Mouse (Mus musculus) MEL (cell line): ENCODE data around the gene Aldh3b2. TPM values are rescaled to one million over a fixed set of nuclear protein-coding genes. Genes with fewer than 3 reads are reported as not detected.
A peak's percentile ranks its signal among the peaks of the same experiment; 100 is the strongest.

Experiments
- DNase-seq: peaks from one replicate; pipeline ENCODE4 v3.0.0; 2011; ENCODE audit warnings: low read depth, low spot score
- H3K27ac ChIP-seq: 2 replicates; pipeline ENCODE4 v1.5.1; 2012; ENCODE audit warnings: low read depth, mild to moderate bottlenecking, control low read depth, low read length, moderate library complexity; ENCODE audit not compliant: control insufficient read depth
- H3K27me3 ChIP-seq, 2 experiments: fragments of 150-350 bp in 1 of 2; sonication (generic) in 1 of 2; 2 replicates each; pipeline ENCODE4 v1.6.1; 2012; ENCODE audit warnings: low read length in 2 of 2, mild to moderate bottlenecking in 2 of 2, improper control_type of control experiment in 1 of 2, moderate library complexity in 1 of 2; ENCODE audit not compliant: insufficient read depth in 2 of 2, control insufficient read depth in 1 of 2
- H3K36me3 ChIP-seq, 2 experiments: 2 replicates each; pipeline ENCODE4 v1.6.1; 2012 to 2014; ENCODE audit warnings: low read length in 2 of 2, improper control_type of control experiment in 1 of 2, inconsistent platforms in 1 of 2, mild to moderate bottlenecking in 1 of 2; ENCODE audit not compliant: insufficient read depth in 2 of 2, control insufficient read depth in 1 of 2
- H3K4me1 ChIP-seq, 2 experiments: fragments of 150-350 bp in 1 of 2; sonication (generic) in 1 of 2; 2 replicates each; pipeline ENCODE4 v1.6.1; 2012; ENCODE audit warnings: low read length in 2 of 2, improper control_type of control experiment in 1 of 2, mild to moderate bottlenecking in 1 of 2; ENCODE audit not compliant: insufficient read depth in 2 of 2, control insufficient read depth in 1 of 2
- H3K4me3 ChIP-seq, 2 experiments: fragments of 150-350 bp in 1 of 2; sonication (generic) in 1 of 2; 2 replicates each; pipeline ENCODE4 v1.5.1; 2012; ENCODE audit warnings: low read depth in 2 of 2, low read length in 2 of 2, mild to moderate bottlenecking in 2 of 2, moderate library complexity in 2 of 2, control low read depth in 1 of 2, improper control_type of control experiment in 1 of 2; ENCODE audit not compliant: control insufficient read depth in 1 of 2, insufficient read depth in 1 of 2
- H3K79me2 ChIP-seq: 2 replicates; pipeline ENCODE4 v1.6.1; 2012; ENCODE audit warnings: mild to moderate bottlenecking, low read length, moderate library complexity; ENCODE audit not compliant: control insufficient read depth, poor library complexity, insufficient read depth
- H3K9ac ChIP-seq: 2 replicates; pipeline ENCODE4 v1.6.1; 2012; ENCODE audit warnings: low read depth, mild to moderate bottlenecking, control low read depth, low read length, moderate library complexity; ENCODE audit not compliant: control insufficient read depth, poor library complexity, severe bottlenecking
- H3K9me3 ChIP-seq: fragments of 150-350 bp; sonication (generic); replicated peaks from 2 replicates; pipeline ENCODE4 v1.6.1; 2012; ENCODE audit warnings: mild to moderate bottlenecking, low read length, improper control_type of control experiment, moderate library complexity; ENCODE audit not compliant: insufficient read depth
- BHLHE40 ChIP-seq: IDR thresholded peaks from 2 replicates; pipeline ENCODE4 v1.6.1; 2012; ENCODE audit warnings: low read depth, mild to moderate bottlenecking, inconsistent platforms, low read length, improper control_type of control experiment, borderline replicate concordance
- CHD1 ChIP-seq: IDR thresholded peaks from 2 replicates; pipeline ENCODE4 v1.6.1; 2012; ENCODE audit warnings: low read depth, mild to moderate bottlenecking, inconsistent platforms, low read length, improper control_type of control experiment
- CTCF ChIP-seq, 3 experiments: IDR thresholded peaks in 2 of 3; conservative IDR thresholded peaks in 1 of 3; 2 replicates each; pipeline ENCODE4 v1.5.1; 2011 to 2012; ENCODE audit warnings: low read length in 3 of 3, low read depth in 2 of 3, mild to moderate bottlenecking in 2 of 3, improper control_type of control experiment in 1 of 3, inconsistent platforms in 1 of 3, mixed read lengths in 1 of 3, moderate library complexity in 1 of 3; ENCODE audit not compliant: control insufficient read depth in 1 of 3, insufficient read depth in 1 of 3, poor library complexity in 1 of 3, severe bottlenecking in 1 of 3
- E2F4 ChIP-seq: IDR thresholded peaks from 2 replicates; pipeline ENCODE4 v1.6.1; 2011; ENCODE audit warnings: low read depth, low read length, improper control_type of control experiment, borderline replicate concordance
- ELF1 ChIP-seq: IDR thresholded peaks from 2 replicates; pipeline ENCODE4 v1.6.1; 2014; ENCODE audit warnings: low read depth, mild to moderate bottlenecking, inconsistent platforms, low read length, improper control_type of control experiment, moderate library complexity
- EP300 ChIP-seq, 2 experiments: IDR thresholded peaks; 2 replicates each; pipeline ENCODE4 v1.6.1; 2011; ENCODE audit warnings: improper control_type of control experiment in 2 of 2, low read length in 2 of 2, low read depth in 1 of 2, mild to moderate bottlenecking in 1 of 2
- ETS1 ChIP-seq: IDR thresholded peaks from 2 replicates; pipeline ENCODE4 v1.6.1; 2012; ENCODE audit warnings: low read depth, mild to moderate bottlenecking, inconsistent platforms, low read length, improper control_type of control experiment, moderate library complexity
- GATA1 ChIP-seq: IDR thresholded peaks from 2 replicates; pipeline ENCODE4 v1.6.1; 2011; ENCODE audit warnings: low read depth, low read length, improper control_type of control experiment
- KAT2A ChIP-seq: conservative IDR thresholded peaks from 2 replicates; pipeline ENCODE4 v1.6.1; 2012; ENCODE audit warnings: low read depth, low read length, improper control_type of control experiment, inconsistent platforms
- MAFK ChIP-seq: IDR thresholded peaks from 2 replicates; pipeline ENCODE4 v1.6.1; 2011; ENCODE audit warnings: low read depth, mild to moderate bottlenecking, low read length, improper control_type of control experiment, borderline replicate concordance
- MAX ChIP-seq: IDR thresholded peaks from 2 replicates; pipeline ENCODE4 v1.6.1; 2011; ENCODE audit warnings: low read length, improper control_type of control experiment
- MAZ ChIP-seq: IDR thresholded peaks from 2 replicates; pipeline ENCODE4 v1.6.1; 2012; ENCODE audit warnings: low read depth, mild to moderate bottlenecking, inconsistent platforms, low read length, improper control_type of control experiment
- MEF2A ChIP-seq: IDR thresholded peaks from 2 replicates; pipeline ENCODE4 v1.6.1; 2014; ENCODE audit warnings: low read depth, mild to moderate bottlenecking, inconsistent platforms, low read length, improper control_type of control experiment; ENCODE audit not compliant: poor library complexity, insufficient replicate concordance, severe bottlenecking; ENCODE audit errors: extremely low read depth
- MXI1 ChIP-seq: IDR thresholded peaks from 2 replicates; pipeline ENCODE4 v1.6.1; 2011; ENCODE audit warnings: mild to moderate bottlenecking, low read depth, low read length, improper control_type of control experiment
- MYB ChIP-seq: IDR thresholded peaks from 2 replicates; pipeline ENCODE4 v1.6.1; 2011; ENCODE audit warnings: mild to moderate bottlenecking, low read depth, low read length, improper control_type of control experiment
- MYC ChIP-seq: IDR thresholded peaks from 2 replicates; pipeline ENCODE4 v1.6.1; 2011; ENCODE audit warnings: low read depth, mild to moderate bottlenecking, low read length, improper control_type of control experiment, moderate library complexity
- NELFE ChIP-seq: IDR thresholded peaks from 2 replicates; pipeline ENCODE4 v1.6.1; 2011; ENCODE audit warnings: low read depth, low read length, improper control_type of control experiment
- NRF1 ChIP-seq: IDR thresholded peaks from 2 replicates; pipeline ENCODE4 v1.6.1; 2014; ENCODE audit warnings: low read depth, mild to moderate bottlenecking, inconsistent platforms, low read length, improper control_type of control experiment, moderate library complexity; ENCODE audit not compliant: poor library complexity, insufficient read depth, severe bottlenecking
- POLR2AphosphoS2 ChIP-seq: IDR thresholded peaks from 2 replicates; pipeline ENCODE4 v1.6.1; 2011; ENCODE audit warnings: low read length, improper control_type of control experiment
- POLR2AphosphoS5 ChIP-seq: IDR thresholded peaks from 2 replicates; pipeline ENCODE4 v1.6.1; 2012; ENCODE audit warnings: low read depth, borderline replicate concordance, mild to moderate bottlenecking, inconsistent platforms, low read length, moderate library complexity, mixed read lengths
- SIN3A ChIP-seq: IDR thresholded peaks from 2 replicates; pipeline ENCODE4 v1.6.1; 2012; ENCODE audit warnings: low read length, improper control_type of control experiment, inconsistent platforms
- SMC3 ChIP-seq: IDR thresholded peaks from 2 replicates; pipeline ENCODE4 v1.6.1; 2011; ENCODE audit warnings: low read depth, low read length, improper control_type of control experiment
- TBP ChIP-seq: IDR thresholded peaks from 2 replicates; pipeline ENCODE4 v1.8.0; 2011; ENCODE audit warnings: low read depth, low read length, improper control_type of control experiment
- TCF12 ChIP-seq: IDR thresholded peaks from 2 replicates; pipeline ENCODE4 v1.6.1; 2014; ENCODE audit warnings: low read depth, mild to moderate bottlenecking, inconsistent platforms, low read length, improper control_type of control experiment, moderate library complexity
- UBTF ChIP-seq: IDR thresholded peaks from 2 replicates; pipeline ENCODE4 v1.6.1; 2012; ENCODE audit warnings: low read depth, mild to moderate bottlenecking, inconsistent platforms, low read length, improper control_type of control experiment, moderate library complexity, borderline replicate concordance; ENCODE audit not compliant: insufficient read depth
- ZMIZ1 ChIP-seq: IDR thresholded peaks from 2 replicates; pipeline ENCODE4 v1.6.1; 2012; ENCODE audit warnings: low read depth, mild to moderate bottlenecking, inconsistent platforms, low read length, improper control_type of control experiment, moderate library complexity
- ZNF384 ChIP-seq: IDR thresholded peaks from 2 replicates; pipeline ENCODE4 v1.6.1; 2012; ENCODE audit warnings: low read depth, mild to moderate bottlenecking, inconsistent platforms, low read length, improper control_type of control experiment
- polyA plus RNA-seq, 2 experiments: library from polyadenylated mRNA; stranded (reverse) in 1 of 2; unstranded in 1 of 2; fragments of >175 nt in 1 of 2; fragments of >200 nt in 1 of 2; gene quantifications; 2 replicates each; pipeline versions ENCODE4 v1.2.1 to v1.2.4; 2012; ENCODE audit warnings: low replicate concordance in 2 of 2, low read depth in 1 of 2; ENCODE audit not compliant: insufficient read length in 2 of 2, insufficient read depth in 1 of 2, missing spikeins in 1 of 2
- total RNA-seq: library from RNA; depleted of rRNA; stranded (reverse); fragments of 300-350 nt; gene quantifications from 2 replicates; pipeline ENCODE4 v1.2.3, GENCODE M21; 2012

The Aldh3b2 gene
- total and polyA plus RNA-seq, 3 experiments = not detected

- no peak for TF ChIP-seq POLR2AphosphoS5
- no peak for TF ChIP-seq TCF12
- no peak for TF ChIP-seq POLR2AphosphoS2
- no peak for TF ChIP-seq E2F4
- TF ChIP-seq KAT2A = no peak
- no peak for TF ChIP-seq SMC3
- no peak for TF ChIP-seq MAX
- no peak for TF ChIP-seq EP300 (IDR thresholded peaks at IDR 0.05; ENCODE audit: low read depth in 1 of 2, low read length in 2 of 2)
- TF ChIP-seq NRF1 = no peak
- no peak for TF ChIP-seq CHD1
- no peak for TF ChIP-seq BHLHE40
- TF ChIP-seq UBTF = no peak
- TF ChIP-seq, all 39 proteins: peak for 0
- peak; percentile 64 for DNase-seq
Observed at GRCm38 (mm10) chr19:3999121-3999730, 27.1 kb downstream of the Aldh3b2 start.

GRCm38 (mm10) chr19:4000119-4000900 is 28.2 kb downstream of the Aldh3b2 start, which contains the start of the genes Nudt8 and Gm49405:
Gene Nudt8, plus strand, starts transcription at chr19:4000580.
Gene Gm49405, plus strand, starts transcription at chr19:4000626.
- H3K79me2 ChIP-seq = peaks cover 1% of the 10 kb centered on the region; the same call in 1 of the 2 replicates
- H3K27ac ChIP-seq = peak within 1 kb of the TSS; percentile 88
- peak within 1 kb of the TSS; percentile 90 for H3K9ac ChIP-seq
- DNase-seq = peak; percentile 99
- H3K4me3 ChIP-seq = peak within 1 kb of the TSS; percentile 80
- H3K9me3 ChIP-seq = no peaks in the 10 kb centered on the region
- H3K36me3 ChIP-seq = peaks cover 0 to 6% of the 10 kb centered on the region in 2 experiments; a peak in 2 of 4 replicates
- peaks cover 0 to 15% of the 10 kb centered on the region in 2 experiments; a peak in 2 of 4 replicates for H3K4me1 ChIP-seq
- H3K27me3 ChIP-seq = no peaks in the 10 kb centered on the region; a peak in 1 of 4 replicates
- TF ChIP-seq MYB (no peak), MAZ (0 out of 2 replicates have a peak, but pooled peaks have one; percentile 33), ZMIZ1 (peak; percentile 73; the same call in 1 of the 2 replicates), ZNF384 (no peak), EP300 (IDR thresholded peaks at IDR 0.05; ENCODE audit: low read depth in 1 of 2, low read length in 2 of 2) (peak in 1 of 2 experiments; percentile 9; a peak in 1 of 4 replicates), NELFE (peak; percentile 94), ELF1 (peak; percentile 67), GATA1 (no peak), MXI1 (peak; percentile 56; the same call in 1 of the 2 replicates), MEF2A (no peak), ETS1 (peak; percentile 17; the same call in 1 of the 2 replicates), CTCF (IDR thresholded peaks at IDR 0.05 in 2 of 3, conservative IDR thresholded peaks at IDR 0.05 in 1 of 3; ENCODE audit: control insufficient read depth in 1 of 3, insufficient read depth in 1 of 3, low read depth in 2 of 3, low read length in 3 of 3, poor library complexity in 1 of 3, severe bottlenecking in 1 of 3) (peak; percentile 66 to 84 (median 72)), MAFK (no peak), POLR2AphosphoS5 (0 out of 2 replicates have a peak, but pooled peaks have one; percentile 62), SIN3A (peak; percentile 79), SMC3 (0 out of 2 replicates have a peak, but pooled peaks have one; percentile 12), KAT2A (no peak), NRF1 (peak; percentile 83), TBP (peak; percentile 68), MYC (peak; percentile 86; the same call in 1 of the 2 replicates)

More at GRCm38 (mm10) chr19:3999121-3999730, 27.1 kb downstream of the Aldh3b2 start:
- peaks cover 0 to 6% of the 10 kb centered on the region in 2 experiments; a peak in 2 of 4 replicates for H3K36me3 ChIP-seq
- no peaks in the 10 kb centered on the region for H3K9me3 ChIP-seq
- H3K79me2 ChIP-seq = peaks cover 1% of the 10 kb centered on the region; the same call in 1 of the 2 replicates
- H3K4me1 ChIP-seq = peaks cover 0 to 15% of the 10 kb centered on the region in 2 experiments; a peak in 2 of 4 replicates
- H3K4me3 ChIP-seq = peak overlapping the region; percentile 67 to 80
- H3K27ac ChIP-seq = peak overlapping the region; percentile 46
- H3K27me3 ChIP-seq = peaks cover 1 to 3% of the 10 kb centered on the region in 2 experiments
- H3K9ac ChIP-seq = peak overlapping the region; percentile 65
